ENCODE assay signal across 9 mouse cellular contexts in the genomic region with DNA sequence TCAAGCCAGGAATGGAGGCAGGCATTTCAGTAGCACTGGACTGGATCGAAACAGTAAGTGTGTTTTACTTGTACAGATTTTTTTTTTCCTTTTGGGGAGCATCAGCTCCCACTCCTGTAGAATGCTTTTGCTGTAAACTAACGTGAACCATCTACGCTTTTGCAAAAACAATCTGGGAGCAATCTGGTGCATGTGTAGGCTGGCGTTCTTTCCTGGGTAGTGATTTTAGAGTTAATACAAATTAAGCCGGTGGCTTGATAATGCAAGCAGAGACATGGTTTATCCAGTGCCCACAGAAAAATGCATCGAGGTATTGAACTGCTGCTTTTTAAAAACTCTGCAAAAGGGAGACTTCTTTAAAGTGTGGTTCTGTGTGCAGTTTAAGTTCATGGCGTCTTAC. TPM values are rescaled to one million over a fixed set of nuclear protein-coding genes. Genes with fewer than 3 reads are reported as not detected.
DNase-seq lines count a peak whose midpoint lies in the region; ATAC-seq and TF ChIP-seq lines count a peak whose summit lies in the region.
"Had no signal": no experiment of that assay in that cellular context is flagged by ENCODE, and none has a peak within 500 bp of the region (broad histone marks: within the 10 kb centered on the region; RNA-seq: fewer than 3 reads in every experiment).

No protein-coding gene starts in this region.

- H3K4me1 ChIP-seq in heart, embryonic 14.5 days (ENCODE audit: control insufficient read depth in 2 of 2, insufficient read depth in 2 of 2, low read length in 2 of 2): peaks cover 0 to 4% of the 10 kb centered on the region in 2 experiments; a peak in 1 of 4 replicates
- peaks cover 23% of the 10 kb centered on the region for H3K4me1 ChIP-seq in forebrain, embryonic 13.5 days
- H3K4me1 ChIP-seq in limb, embryonic 13.5 days: peaks cover 21% of the 10 kb centered on the region
- H3K4me1 ChIP-seq: liver, embryonic 13.5 days had no signal

- DNase-seq in heart, adult 9 months (ENCODE audit: low spot score in 2 of 2): no peak
- peak; percentile 18 for DNase-seq in brain, embryonic 14.5 days (ENCODE audit: low read depth)
- no peak for DNase-seq in testis, postnatal 10 days (ENCODE audit: low spot score)
- no peak for DNase-seq in ovary, postnatal 10 days (ENCODE audit: low spot score)
- DNase-seq: liver, embryonic 13.5 days had no signal

- H3K4me3 ChIP-seq in heart, embryonic 14.5 days (ENCODE audit: control insufficient read depth in 1 of 2, insufficient read depth in 1 of 2, low read depth in 1 of 2, low read length in 2 of 2): no peak overlapping the region
- peak overlapping the region; percentile 19 for H3K4me3 ChIP-seq in forebrain, embryonic 13.5 days
- peak overlapping the region; percentile 55 for H3K4me3 ChIP-seq in limb, embryonic 13.5 days
- H3K4me3 ChIP-seq: liver, embryonic 13.5 days had no signal

- H3K4me2 ChIP-seq in heart, embryonic 14.5 days (ENCODE audit: low read length): peak overlapping the region; percentile 51
- peak overlapping the region; percentile 48 for H3K4me2 ChIP-seq in forebrain, embryonic 13.5 days
- peak overlapping the region; percentile 87 for H3K4me2 ChIP-seq in limb, embryonic 13.5 days (replicated peaks)
- H3K4me2 ChIP-seq: liver, embryonic 13.5 days had no signal

- no peak for ATAC-seq in heart, embryonic 14.5 days (ENCODE audit: insufficient number of reproducible peaks, insufficient read depth, low FRiP score, low read depth)
- no peak for ATAC-seq in forebrain, embryonic 13.5 days
- ATAC-seq in limb, embryonic 13.5 days (ENCODE audit: low FRiP score, low read depth): no peak
- no peak for ATAC-seq in megakaryocyte, adult 5-6 weeks (ENCODE audit: poor library complexity, severe bottlenecking)

- H3K9me3 ChIP-seq in heart, embryonic 14.5 days (ENCODE audit: control insufficient read depth, low read length): no peaks in the 10 kb centered on the region
- no peaks in the 10 kb centered on the region for H3K9me3 ChIP-seq in forebrain, embryonic 13.5 days (replicated peaks)
- no peaks in the 10 kb centered on the region for H3K9me3 ChIP-seq in limb, embryonic 13.5 days
- H3K9me3 ChIP-seq: liver, embryonic 13.5 days had no signal

- no peak overlapping the region for H3K9ac ChIP-seq in heart, embryonic 14.5 days (ENCODE audit: low read length)
- no peak overlapping the region; the same call in 1 of the 2 replicates for H3K9ac ChIP-seq in forebrain, embryonic 13.5 days
- peak overlapping the region; percentile 67 for H3K9ac ChIP-seq in limb, embryonic 13.5 days
- H3K9ac ChIP-seq: liver, embryonic 13.5 days had no signal

- 81% methylated on average over 7 of the region's 7 CpGs for WGBS in heart, embryonic 14.5 days
- WGBS in forebrain, embryonic 13.5 days: 46% methylated on average over 7 of the region's 7 CpGs
- WGBS in limb, embryonic 13.5 days: 28% methylated on average over 7 of the region's 7 CpGs

- no peaks in the 10 kb centered on the region for H3K36me3 ChIP-seq in heart, embryonic 14.5 days (ENCODE audit: control insufficient read depth, insufficient read depth, low read length)
- no peaks in the 10 kb centered on the region for H3K36me3 ChIP-seq in forebrain, embryonic 13.5 days (ENCODE audit: poor library complexity, severe bottlenecking)
- no peaks in the 10 kb centered on the region for H3K36me3 ChIP-seq in limb, embryonic 13.5 days
- H3K36me3 ChIP-seq: liver, embryonic 13.5 days had no signal

- TF ChIP-seq POLR2A in brain, embryonic 14.5 days (IDR thresholded peaks at IDR 0.05; ENCODE audit: borderline replicate concordance, extremely low read depth, insufficient read depth, insufficient read length, poor library complexity, severe bottlenecking): no peak

- no peaks in the 10 kb centered on the region for H3K27me3 ChIP-seq in heart, embryonic 14.5 days (ENCODE audit: control insufficient read depth, insufficient read depth, low read length)
- H3K27me3 ChIP-seq in forebrain, embryonic 13.5 days: no peaks in the 10 kb centered on the region; the same call in 1 of the 2 replicates
- no peaks in the 10 kb centered on the region for H3K27me3 ChIP-seq in limb, embryonic 13.5 days

- TF ChIP-seq CTCF in brain, embryonic 14.5 days (IDR thresholded peaks at IDR 0.05; ENCODE audit: borderline replicate concordance, extremely low read depth, insufficient read depth, insufficient read length): no peak

- no peak overlapping the region for H3K27ac ChIP-seq in heart, embryonic 14.5 days (replicated peaks in 1 of 2; ENCODE audit: control insufficient read depth in 1 of 2, insufficient read depth in 1 of 2, low read depth in 2 of 2, low read length in 2 of 2)
- H3K27ac ChIP-seq in forebrain, embryonic 13.5 days: no peak overlapping the region
- H3K27ac ChIP-seq in limb, embryonic 13.5 days: peak overlapping the region; percentile 56
- H3K27ac ChIP-seq: liver, embryonic 13.5 days had no signal

RNA-seq across cellular contexts. Expression of a gene that starts 0.5 kb away (rescaled TPM):
- 0.43 TPM in 1 of 2 replicates, not detected in the other for polyA plus RNA-seq in heart, embryonic 14.5 days (2014; fragmentation: Nextera tagmentation; extraction: Ambion mirVana)
- polyA plus RNA-seq in brain, embryonic 14.5 days (2012; rRNA removed): 6.4 and 14.8 TPM in 2 replicates
- 6.4 and 10.0 TPM in 2 replicates for polyA plus RNA-seq in forebrain, embryonic 13.5 days (2015; fragmentation: Nextera tagmentation; extraction: Ambion mirVana)
- 59.3 and 64.6 TPM in 2 replicates for polyA plus RNA-seq in limb, embryonic 13.5 days (2015; fragmentation: Nextera tagmentation; extraction: Ambion mirVana)
- total RNA-seq in megakaryocyte, adult 5-6 weeks (2015): not detected in 2 replicates
- not detected in 2 replicates for total RNA-seq in megakaryocyte, adult 5-6 weeks (2017)

Comparison
In these comparisons a context has a peak if more than half of its experiments do, and no peak if none do; other contexts are left out.
1. H3K4me3 ChIP-seq: peak in forebrain, embryonic 13.5 days (single experiment) and limb, embryonic 13.5 days (single experiment); none in heart, embryonic 14.5 days (0 of 2).
2. Peak in every context shown above with its lines, with median percentiles within 50 percentile points of each other: H3K4me2 ChIP-seq.